Mouse (Mus musculus) lung, embryonic 16.5 days (tissue): ENCODE results near the gene Slc15a4. TPM values are rescaled to one million over a fixed set of nuclear protein-coding genes. Genes with fewer than 3 reads are reported as not detected.

Experiments
- ATAC-seq: fragments of 200-750 bp; cut with Nextera tagmentation; 2 replicates; pipeline ENCODE4 v1.8.0; 2017; ENCODE audit warnings: low read depth, mild to moderate bottlenecking, moderate library complexity
- H3K27ac ChIP-seq: fragments of 300-500 bp; sonication (generic); 2 replicates; pipeline ENCODE4 v1.5.1; 2014; ENCODE audit warnings: mild to moderate bottlenecking, control low read depth, low read length
- H3K27me3 ChIP-seq: fragments of 300-500 bp; sonication (generic); 2 replicates; pipeline ENCODE4 v1.6.1; 2014; ENCODE audit warnings: low read depth, low read length, mixed read lengths; ENCODE audit not compliant: control insufficient read depth, insufficient read depth
- H3K36me3 ChIP-seq: fragments of 300-500 bp; sonication (generic); 2 replicates; pipeline ENCODE4 v1.6.1; 2014; ENCODE audit warnings: low read length; ENCODE audit not compliant: control insufficient read depth, insufficient read depth
- H3K4me1 ChIP-seq: fragments of 300-500 bp; sonication (generic); replicated peaks from 2 replicates; pipeline ENCODE4 v1.6.1; 2014; ENCODE audit warnings: low read length, mixed read lengths; ENCODE audit not compliant: control insufficient read depth, insufficient read depth
- H3K4me2 ChIP-seq: fragments of 300-500 bp; sonication (generic); 2 replicates; pipeline ENCODE4 v1.6.1; 2014; ENCODE audit warnings: low read depth, low read length, control low read depth
- H3K4me3 ChIP-seq: fragments of 300-500 bp; sonication (generic); 2 replicates; pipeline ENCODE4 v1.5.1; 2014; ENCODE audit warnings: mild to moderate bottlenecking, low read length, control low read depth
- H3K9ac ChIP-seq: fragments of 300-500 bp; sonication (generic); 2 replicates; pipeline ENCODE4 v1.6.1; 2014; ENCODE audit warnings: low read length, control low read depth
- H3K9me3 ChIP-seq: fragments of 300-500 bp; sonication (generic); 2 replicates; pipeline ENCODE4 v1.6.1; 2016; ENCODE audit warnings: low read length; ENCODE audit not compliant: control insufficient read depth
- WGBS: fragments of 180-500 bp; shearing (Covaris S2); extraction: QIAGEN DNeasy Blood & Tissue Kit; methylation state at CpG from one replicate; pipeline ENCODE4 v1.1.7; 2014; 5-methylcytosine and 5-hydroxymethylcytosine counted together
- polyA plus RNA-seq: library from polyadenylated mRNA; unstranded; fragments of >200 nt; fragmentation: Nextera tagmentation; extraction: Ambion mirVana; gene quantifications from 2 replicates; pipeline ENCODE4 v1.2.1, GENCODE M21; 2015

Slc15a4 gene
- polyA plus RNA-seq, 1 experiment from 2014 or later, result 23.6 TPM

- Histone ChIP-seq H3K4me2 (no peak overlapping the region), H3K36me3 (peaks cover 10% of the 10 kb centered on the region; the same call in 1 of the 2 replicates), H3K9me3 (no peaks in the 10 kb centered on the region), H3K4me1 (peaks cover 39% of the 10 kb centered on the region), H3K27ac (no peak overlapping the region), H3K4me3 (no peak overlapping the region), H3K27me3 (no peaks in the 10 kb centered on the region), H3K9ac (no peak overlapping the region)
- 96% methylated on average over 6 of the region's 6 CpGs for WGBS
- ATAC-seq, result no peak
Observed at GRCm38 (mm10) chr5:127612397-127612796, 20.3 kb downstream of the Slc15a4 start.

- Histone ChIP-seq H3K4me3 (no peak overlapping the region), H3K9ac (no peak overlapping the region), H3K27ac (no peak overlapping the region), H3K4me1 (peaks cover 39% of the 10 kb centered on the region), H3K36me3 (peaks cover 10% of the 10 kb centered on the region; the same call in 1 of the 2 replicates), H3K4me2 (no peak overlapping the region), H3K9me3 (no peaks in the 10 kb centered on the region), H3K27me3 (no peaks in the 10 kb centered on the region)
- no peak for ATAC-seq
- WGBS, result 72% methylated on average over 1 of the region's 1 CpGs
Observed at GRCm38 (mm10) chr5:127611881-127612280, 20.8 kb downstream of the Slc15a4 start.

- peaks cover 15% of the 10 kb centered on the region for H3K36me3 ChIP-seq
- peaks cover 34% of the 10 kb centered on the region for H3K4me1 ChIP-seq
- ATAC-seq, result peak; percentile 26; the same call in 1 of the 2 replicates
- H3K9ac ChIP-seq, result no peak overlapping the region
- 63% methylated on average over 6 of the region's 6 CpGs for WGBS
- H3K27me3 ChIP-seq, result no peaks in the 10 kb centered on the region
- H3K4me2 ChIP-seq, result no peak overlapping the region
- H3K9me3 ChIP-seq, result no peaks in the 10 kb centered on the region
- no peak overlapping the region for H3K4me3 ChIP-seq
- H3K27ac ChIP-seq, result no peak overlapping the region
Observed at GRCm38 (mm10) chr5:127610787-127611509, 21.7 kb downstream of the Slc15a4 start.

- no peak overlapping the region for H3K27ac ChIP-seq
- peaks cover 17% of the 10 kb centered on the region for H3K4me1 ChIP-seq
- ATAC-seq, result no peak
- no peak overlapping the region for H3K4me2 ChIP-seq
- H3K27me3 ChIP-seq, result no peaks in the 10 kb centered on the region
- no peak overlapping the region for H3K4me3 ChIP-seq
- H3K9me3 ChIP-seq, result no peaks in the 10 kb centered on the region
- H3K36me3 ChIP-seq, result peaks cover 22% of the 10 kb centered on the region
- 71% methylated on average over 7 of the region's 7 CpGs for WGBS
- H3K9ac ChIP-seq, result no peak overlapping the region
Observed at GRCm38 (mm10) chr5:127609191-127609714, 23.4 kb downstream of the Slc15a4 start.

GRCm38 (mm10) chr5:127607507-127607906 is 25.2 kb downstream of the Slc15a4 start:
- Histone ChIP-seq H3K4me1 (peaks cover 11% of the 10 kb centered on the region), H3K9ac (no peak overlapping the region), H3K9me3 (no peaks in the 10 kb centered on the region), H3K4me2 (no peak overlapping the region), H3K27ac (no peak overlapping the region), H3K4me3 (no peak overlapping the region), H3K36me3 (peaks cover 30% of the 10 kb centered on the region), H3K27me3 (no peaks in the 10 kb centered on the region)
- 88% methylated on average over 2 of the region's 2 CpGs for WGBS
- no peak for ATAC-seq

- Histone ChIP-seq H3K4me3 (no peak overlapping the region), H3K27me3 (no peaks in the 10 kb centered on the region), H3K9ac (no peak overlapping the region), H3K4me2 (no peak overlapping the region), H3K36me3 (peaks cover 50% of the 10 kb centered on the region), H3K9me3 (no peaks in the 10 kb centered on the region), H3K4me1 (no peaks in the 10 kb centered on the region), H3K27ac (no peak overlapping the region)
- WGBS, result 90% methylated on average over 5 of the region's 5 CpGs
- no peak for ATAC-seq
Observed at GRCm38 (mm10) chr5:127602996-127603395, 29.7 kb downstream of the Slc15a4 start.

GRCm38 (mm10) chr5:127596862-127597261 is 35.8 kb downstream of the Slc15a4 start:
- Histone ChIP-seq H3K27me3 (no peaks in the 10 kb centered on the region), H3K4me1 (no peaks in the 10 kb centered on the region), H3K9me3 (no peaks in the 10 kb centered on the region), H3K4me2 (no peak overlapping the region), H3K4me3 (no peak overlapping the region), H3K9ac (no peak overlapping the region), H3K36me3 (peaks cover 60% of the 10 kb centered on the region), H3K27ac (no peak overlapping the region)
- WGBS, result 87% methylated on average over 7 of the region's 7 CpGs
- no peak for ATAC-seq

- Histone ChIP-seq H3K9me3 (no peaks in the 10 kb centered on the region), H3K4me3 (no peak overlapping the region), H3K36me3 (peaks cover 53% of the 10 kb centered on the region), H3K27me3 (no peaks in the 10 kb centered on the region), H3K9ac (no peak overlapping the region), H3K4me2 (no peak overlapping the region), H3K4me1 (no peaks in the 10 kb centered on the region), H3K27ac (no peak overlapping the region)
- no peak for ATAC-seq
- 96% methylated on average over 3 of the region's 3 CpGs for WGBS
Observed at GRCm38 (mm10) chr5:127595676-127596075, 37.0 kb downstream of the Slc15a4 start.

- Histone ChIP-seq H3K36me3 (peaks cover 33% of the 10 kb centered on the region), H3K4me2 (no peak overlapping the region), H3K27me3 (no peaks in the 10 kb centered on the region), H3K9me3 (no peaks in the 10 kb centered on the region), H3K4me1 (no peaks in the 10 kb centered on the region), H3K9ac (no peak overlapping the region), H3K27ac (no peak overlapping the region), H3K4me3 (no peak overlapping the region)
- ATAC-seq, result no peak
- 75% methylated on average over 6 of the region's 6 CpGs for WGBS
Observed at GRCm38 (mm10) chr5:127592854-127593253, 39.8 kb downstream of the Slc15a4 start.
